Mouse (Mus musculus) forebrain, embryonic 15.5 days (tissue): ENCODE results near the gene Rslcan18. TPM values are rescaled to one million over a fixed set of nuclear protein-coding genes. Genes with fewer than 3 reads are reported as not detected.
"Not testable (repeated sequence)": the region's sequence is repeated elsewhere in the genome, so short reads cannot be mapped to it uniquely, and the experiment has no call there.

Experiments
- ATAC-seq: fragments of 200-750 bp; cut with Nextera tagmentation; replicated peaks from 2 replicates; pipeline ENCODE4 v1.8.0; 2017; ENCODE audit warnings: mild to moderate bottlenecking, moderate TSS enrichment, moderate library complexity
- H3K27ac ChIP-seq: fragments of 300-500 bp; sonication (generic); replicated peaks from 2 replicates; pipeline ENCODE4 v1.5.1; 2015; ENCODE audit warnings: mild to moderate bottlenecking, inconsistent platforms
- H3K27me3 ChIP-seq: fragments of 300-500 bp; sonication (generic); 2 replicates; pipeline ENCODE4 v1.6.1; 2015; ENCODE audit warnings: inconsistent platforms
- H3K36me3 ChIP-seq: fragments of 300-500 bp; sonication (generic); 2 replicates; pipeline ENCODE4 v1.6.1; 2015; ENCODE audit warnings: mild to moderate bottlenecking, inconsistent platforms
- H3K4me1 ChIP-seq: fragments of 300-500 bp; sonication (generic); 2 replicates; pipeline ENCODE4 v1.6.1; 2015; ENCODE audit warnings: inconsistent platforms
- H3K4me2 ChIP-seq: fragments of 300-500 bp; sonication (generic); replicated peaks from 2 replicates; pipeline ENCODE4 v1.6.1; 2015; ENCODE audit warnings: mild to moderate bottlenecking, inconsistent platforms
- H3K4me3 ChIP-seq: fragments of 300-500 bp; sonication (generic); 2 replicates; pipeline ENCODE4 v1.5.1; 2015; ENCODE audit warnings: mild to moderate bottlenecking, inconsistent platforms
- H3K9ac ChIP-seq: fragments of 300-500 bp; sonication (generic); replicated peaks from 2 replicates; pipeline ENCODE4 v1.6.1; 2015; ENCODE audit warnings: mild to moderate bottlenecking, inconsistent platforms
- H3K9me3 ChIP-seq: fragments of 300-500 bp; sonication (generic); 2 replicates; pipeline ENCODE4 v1.6.1; 2016; ENCODE audit warnings: inconsistent platforms
- WGBS: fragments of 180-500 bp; shearing (Covaris S2); methylation state at CpG from one replicate; pipeline ENCODE4 v1.1.7; 2015; ENCODE audit warnings: mixed read lengths; 5-methylcytosine and 5-hydroxymethylcytosine counted together
- polyA plus RNA-seq: library from polyadenylated mRNA; unstranded; fragments of >200 nt; fragmentation: Nextera tagmentation; extraction: Ambion mirVana; gene quantifications from 2 replicates; pipeline ENCODE4 v1.2.1, GENCODE M21; 2015

Gene Rslcan18
- 0.08 and 0.18 TPM in 2 replicates for polyA plus RNA-seq

- WGBS = 93% methylated on average over 8 of the region's 8 CpGs
- H3K27me3 ChIP-seq, H3K4me1 ChIP-seq, H3K4me2 ChIP-seq, H3K9me3 ChIP-seq, H3K9ac ChIP-seq, H3K27ac ChIP-seq, H3K4me3 ChIP-seq, ATAC-seq, H3K36me3 ChIP-seq: not testable (repeated sequence)
These were observed at the start of gene Rslcan18 for GRCm38 (mm10) chr13:67116163-67116562. Gene Rslcan18 (minus strand): TSS chr13:67116263.

- Histone ChIP-seq H3K4me1 (peaks cover 10% of the 10 kb centered on the region), H3K4me2 (peak overlapping the region; percentile 91), H3K9ac (peak overlapping the region; percentile 69), H3K4me3 (peak overlapping the region; percentile 63), H3K27ac (peak overlapping the region; percentile 56), H3K36me3 (no peaks in the 10 kb centered on the region), H3K9me3 (no peaks in the 10 kb centered on the region), H3K27me3 (no peaks in the 10 kb centered on the region)
- under 1% methylated on average over 18 of the region's 18 CpGs for WGBS
- ATAC-seq = peak; percentile 98
These were observed 12.1 kb upstream of the Rslcan18 start for GRCm38 (mm10) chr13:67128038-67128721.

- peak overlapping the region; percentile 91 for H3K4me2 ChIP-seq
- H3K27ac ChIP-seq, H3K9me3 ChIP-seq, H3K9ac ChIP-seq, H3K36me3 ChIP-seq, H3K4me1 ChIP-seq, H3K27me3 ChIP-seq: not testable (repeated sequence)
- 82% methylated on average over 10 of the region's 10 CpGs for WGBS
- peak overlapping the region; percentile 63 for H3K4me3 ChIP-seq
- peak; percentile 26 for ATAC-seq
These were observed 11.4 kb upstream of the Rslcan18 start for GRCm38 (mm10) chr13:67127507-67127906.

GRCm38 (mm10) chr13:67124460-67124859 lies 8.4 kb upstream of the Rslcan18 start:
- ATAC-seq = no peak
- H3K4me2 ChIP-seq = no peak overlapping the region
- H3K36me3 ChIP-seq = no peaks in the 10 kb centered on the region
- 90% methylated on average over 1 of the region's 1 CpGs for WGBS
- no peak overlapping the region for H3K4me3 ChIP-seq
- H3K4me1 ChIP-seq = peaks cover 10% of the 10 kb centered on the region
- no peaks in the 10 kb centered on the region for H3K9me3 ChIP-seq
- no peaks in the 10 kb centered on the region for H3K27me3 ChIP-seq
- no peak overlapping the region for H3K27ac ChIP-seq
- no peak overlapping the region for H3K9ac ChIP-seq

GRCm38 (mm10) chr13:67121360-67121759 lies 5.3 kb upstream of the Rslcan18 start, which contains the start of gene Zfp759:
Gene Zfp759 (plus strand): TSS chr13:67121660.
- H3K4me2 ChIP-seq, ATAC-seq, H3K27me3 ChIP-seq, H3K4me1 ChIP-seq, H3K36me3 ChIP-seq, H3K27ac ChIP-seq, H3K4me3 ChIP-seq, H3K9me3 ChIP-seq, H3K9ac ChIP-seq: not testable (repeated sequence)

GRCm38 (mm10) chr13:67113287-67113686 lies 2.8 kb downstream of the Rslcan18 start:
- Histone ChIP-seq H3K9ac (no peak overlapping the region), H3K27me3 (no peaks in the 10 kb centered on the region), H3K4me2 (no peak overlapping the region), H3K27ac (no peak overlapping the region), H3K9me3 (no peaks in the 10 kb centered on the region), H3K4me3 (no peak overlapping the region), H3K36me3 (no peaks in the 10 kb centered on the region), H3K4me1 (0 out of 2 replicates have a peak, but pooled peaks cover 3% of the 10 kb centered on the region)
- whole genome bisulfite sequencing = 90% methylated on average over 2 of the region's 2 CpGs
- no peak for ATAC-seq

GRCm38 (mm10) chr13:67112096-67112495 lies 4.0 kb downstream of the Rslcan18 start:
- WGBS = 86% methylated on average over 12 of the region's 12 CpGs
- H3K4me2 ChIP-seq = no peak overlapping the region
- no peaks in the 10 kb centered on the region for H3K9me3 ChIP-seq
- no peak overlapping the region for H3K9ac ChIP-seq
- no peaks in the 10 kb centered on the region for H3K36me3 ChIP-seq
- no peak overlapping the region for H3K27ac ChIP-seq
- H3K4me3 ChIP-seq = no peak overlapping the region
- peaks cover 9% of the 10 kb centered on the region for H3K4me1 ChIP-seq
- no peak for ATAC-seq
- no peaks in the 10 kb centered on the region for H3K27me3 ChIP-seq

- peak overlapping the region; percentile 17; the same call in 1 of the 2 replicates for H3K9ac ChIP-seq
- H3K4me1 ChIP-seq = peaks cover 9% of the 10 kb centered on the region
- H3K27ac ChIP-seq = peak overlapping the region; percentile 29; the same call in 1 of the 2 replicates
- H3K4me3 ChIP-seq = peak overlapping the region; percentile 55
- ATAC-seq = peak; percentile 63
- H3K4me2 ChIP-seq = peak overlapping the region; percentile 75
- WGBS = 4% methylated on average over 9 of the region's 9 CpGs
- H3K36me3 ChIP-seq = no peaks in the 10 kb centered on the region
- no peaks in the 10 kb centered on the region for H3K9me3 ChIP-seq
- H3K27me3 ChIP-seq = no peaks in the 10 kb centered on the region
These were observed 7.2 kb downstream of the Rslcan18 start for GRCm38 (mm10) chr13:67108821-67109206.

- no peaks in the 10 kb centered on the region for H3K9me3 ChIP-seq
- no peaks in the 10 kb centered on the region for H3K36me3 ChIP-seq
- H3K4me3 ChIP-seq = peak within 1 kb of the TSS; percentile 55
- peak within 1 kb of the TSS; percentile 75 for H3K4me2 ChIP-seq
- H3K9ac ChIP-seq = peak within 1 kb of the TSS; percentile 56
- peaks cover 9% of the 10 kb centered on the region for H3K4me1 ChIP-seq
- ATAC-seq = peak; percentile 99
- no peaks in the 10 kb centered on the region for H3K27me3 ChIP-seq
- WGBS = under 1% methylated on average over 17 of the region's 17 CpGs
- peak within 1 kb of the TSS; percentile 51 for H3K27ac ChIP-seq
These were observed 7.8 kb downstream of the Rslcan18 start, which contains the start of gene Gm28557 for GRCm38 (mm10) chr13:67108194-67108820. Gene Gm28557 (minus strand): TSS chr13:67108604.

- Histone ChIP-seq H3K4me2 (peak overlapping the region; percentile 75), H3K4me3 (peak overlapping the region; percentile 55), H3K36me3 (no peaks in the 10 kb centered on the region), H3K27ac (no peak overlapping the region), H3K4me1 (peaks cover 9% of the 10 kb centered on the region), H3K27me3 (no peaks in the 10 kb centered on the region), H3K9me3 (no peaks in the 10 kb centered on the region), H3K9ac (peak overlapping the region; percentile 56; the same call in 1 of the 2 replicates)
- 71% methylated on average over 9 of the region's 9 CpGs for WGBS
- no peak for ATAC-seq
These were observed 8.4 kb downstream of the Rslcan18 start for GRCm38 (mm10) chr13:67107681-67108080.

GRCm38 (mm10) chr13:67097876-67098275 lies 18.2 kb downstream of the Rslcan18 start, which contains the start of gene Zfp708:
Gene Zfp708 (minus strand): TSS chr13:67097976.
- Histone ChIP-seq H3K27ac (no peak within 1 kb of the TSS), H3K9ac (no peak within 1 kb of the TSS), H3K4me3 (no peak within 1 kb of the TSS), H3K27me3 (no peaks in the 10 kb centered on the region), H3K36me3 (no peaks in the 10 kb centered on the region), H3K4me2 (no peak within 1 kb of the TSS), H3K4me1 (no peaks in the 10 kb centered on the region), H3K9me3 (no peaks in the 10 kb centered on the region)
- ATAC-seq = no peak
- WGBS = 91% methylated on average over 10 of the region's 10 CpGs

- Histone ChIP-seq H3K27ac (no peak overlapping the region), H3K4me1 (no peaks in the 10 kb centered on the region), H3K27me3 (no peaks in the 10 kb centered on the region), H3K9ac (no peak overlapping the region), H3K36me3 (no peaks in the 10 kb centered on the region), H3K4me2 (no peak overlapping the region), H3K9me3 (no peaks in the 10 kb centered on the region), H3K4me3 (no peak overlapping the region)
- 88% methylated on average over 1 of the region's 1 CpGs for WGBS
- ATAC-seq = no peak
These were observed 25.9 kb downstream of the Rslcan18 start for GRCm38 (mm10) chr13:67090154-67090553.
